In the genomic region with DNA sequence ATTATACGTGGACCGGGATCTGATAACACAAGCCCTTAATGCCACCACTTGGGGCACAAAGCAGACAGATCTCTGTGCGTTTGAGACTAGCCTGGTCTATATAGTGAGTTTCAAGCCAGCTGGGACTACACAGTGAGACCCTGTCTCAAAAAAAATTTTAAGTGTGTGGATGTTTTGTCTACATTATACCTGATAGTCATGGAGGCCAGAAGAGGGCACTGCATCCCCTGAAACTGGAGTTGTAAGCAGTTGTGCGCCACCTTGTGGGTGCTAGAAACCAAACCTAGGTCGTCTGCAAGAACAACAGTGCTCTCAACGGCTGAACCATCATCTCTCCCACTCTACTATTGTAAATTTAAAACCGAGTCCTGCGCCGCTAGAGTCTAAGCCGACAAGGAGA, we compare ENCODE assay signal across 8 mouse cellular contexts. TPM values are rescaled to one million over a fixed set of nuclear protein-coding genes. Genes with fewer than 3 reads are reported as not detected.
A peak's percentile ranks its signal among the peaks of the same experiment; 100 is the strongest.
DNase-seq lines count a peak whose midpoint lies in the region; ATAC-seq and TF ChIP-seq lines count a peak whose summit lies in the region.

No protein-coding gene starts in this region.

- peak; percentile 68 to 74 (median 71) for DNase-seq in liver, embryonic 14.5 days (ENCODE audit: low read depth in 3 of 3, low spot score in 3 of 3)
- peak; percentile 52 to 80 for DNase-seq in natural killer cell, adult 2 months (ENCODE audit: low spot score in 2 of 2)

- WGBS in bone marrow, adult 2 months, result 47% methylated on average over 10 of the region's 10 CpGs
- WGBS in embryonic facial prominence, embryonic 12.5 days, result 32% methylated on average over 10 of the region's 10 CpGs
- WGBS in heart, embryonic 11.5 days (ENCODE audit: insufficient replicate concordance), result 24% methylated on average over 10 of the region's 10 CpGs
- WGBS in kidney, embryonic 15.5 days, result 34% methylated on average over 10 of the region's 10 CpGs
- WGBS in liver, embryonic 14.5 days (ENCODE audit: insufficient replicate concordance), result 33% methylated on average over 10 of the region's 10 CpGs
- WGBS in stomach, embryonic 16.5 days, result 31% methylated on average over 10 of the region's 10 CpGs

- ATAC-seq in CD4-positive, CD25-positive, alpha-beta regulatory T cell, adult 4 months, result peak; percentile 50
- no peak for ATAC-seq in embryonic facial prominence, embryonic 12.5 days (ENCODE audit: insufficient number of reproducible peaks, insufficient read depth, low FRiP score, low TSS enrichment)
- ATAC-seq in heart, embryonic 11.5 days (replicated peaks; ENCODE audit: insufficient number of reproducible peaks, low FRiP score, low TSS enrichment), result no peak
- ATAC-seq in kidney, embryonic 15.5 days (replicated peaks; ENCODE audit: low FRiP score), result no peak
- ATAC-seq in liver, embryonic 14.5 days (ENCODE audit: insufficient read depth), result peak; percentile 52; the same call in 1 of the 2 replicates
- no peak for ATAC-seq in stomach, embryonic 16.5 days (ENCODE audit: insufficient read depth, low FRiP score)

- no peak for TF ChIP-seq POLR2A in bone marrow, adult 2 months (IDR thresholded peaks at IDR 0.05; ENCODE audit: borderline replicate concordance, control insufficient read depth, low read depth, low read length)

- no peaks in the 10 kb centered on the region for H3K36me3 ChIP-seq in embryonic facial prominence, embryonic 12.5 days
- no peaks in the 10 kb centered on the region for H3K36me3 ChIP-seq in heart, embryonic 11.5 days (ENCODE audit: control insufficient read depth, insufficient read depth, low read length)
- no peaks in the 10 kb centered on the region for H3K36me3 ChIP-seq in kidney, embryonic 15.5 days
- H3K36me3 ChIP-seq in liver, embryonic 14.5 days (replicated peaks; ENCODE audit: control insufficient read depth, insufficient read depth, low read depth), result no peaks in the 10 kb centered on the region
- no peaks in the 10 kb centered on the region for H3K36me3 ChIP-seq in stomach, embryonic 16.5 days (ENCODE audit: control insufficient read depth, insufficient read depth, low read length)

- no peak overlapping the region for H3K9ac ChIP-seq in embryonic facial prominence, embryonic 12.5 days
- no peak overlapping the region for H3K9ac ChIP-seq in heart, embryonic 11.5 days (ENCODE audit: low read depth, low read length)
- H3K9ac ChIP-seq in kidney, embryonic 15.5 days, result no peak overlapping the region
- 0 out of 2 replicates have a peak overlapping the region, but pooled peaks have one; percentile 12 for H3K9ac ChIP-seq in liver, embryonic 14.5 days (replicated peaks)
- 0 out of 2 replicates have a peak overlapping the region, but pooled peaks have one; percentile 23 for H3K9ac ChIP-seq in stomach, embryonic 16.5 days (ENCODE audit: low read length)

- H3K27me3 ChIP-seq in embryonic facial prominence, embryonic 12.5 days, result no peaks in the 10 kb centered on the region
- H3K27me3 ChIP-seq in heart, embryonic 11.5 days (ENCODE audit: control insufficient read depth, insufficient read depth, low read length), result no peaks in the 10 kb centered on the region
- H3K27me3 ChIP-seq in kidney, embryonic 15.5 days, result no peaks in the 10 kb centered on the region
- H3K27me3 ChIP-seq in liver, embryonic 14.5 days (ENCODE audit: control insufficient read depth, insufficient read depth, low read length), result no peaks in the 10 kb centered on the region
- H3K27me3 ChIP-seq in stomach, embryonic 16.5 days (ENCODE audit: control insufficient read depth, insufficient read depth, low read length), result no peaks in the 10 kb centered on the region

- peaks cover 2% of the 10 kb centered on the region for H3K4me1 ChIP-seq in bone marrow, adult 2 months (ENCODE audit: control insufficient read depth, insufficient read depth, low read length)
- H3K4me1 ChIP-seq in embryonic facial prominence, embryonic 12.5 days, result peaks cover 8% of the 10 kb centered on the region
- peaks cover 6% of the 10 kb centered on the region; the same call in 1 of the 2 replicates for H3K4me1 ChIP-seq in heart, embryonic 11.5 days (ENCODE audit: control insufficient read depth, insufficient read depth, low read length)
- H3K4me1 ChIP-seq in kidney, embryonic 15.5 days, result peaks cover 9% of the 10 kb centered on the region
- peaks cover 0 to 3% of the 10 kb centered on the region in 2 experiments; a peak in 2 of 4 replicates for H3K4me1 ChIP-seq in liver, embryonic 14.5 days (replicated peaks; ENCODE audit: control insufficient read depth in 2 of 2, insufficient read depth in 2 of 2, low read length in 1 of 2)
- peaks cover 6% of the 10 kb centered on the region; the same call in 1 of the 2 replicates for H3K4me1 ChIP-seq in stomach, embryonic 16.5 days (ENCODE audit: control insufficient read depth, insufficient read depth, low read length)

- no peaks in the 10 kb centered on the region for H3K9me3 ChIP-seq in embryonic facial prominence, embryonic 12.5 days
- no peaks in the 10 kb centered on the region; the same call in 1 of the 2 replicates for H3K9me3 ChIP-seq in heart, embryonic 11.5 days (replicated peaks; ENCODE audit: control insufficient read depth, low read length)
- H3K9me3 ChIP-seq in kidney, embryonic 15.5 days (replicated peaks), result peaks cover 5% of the 10 kb centered on the region
- no peaks in the 10 kb centered on the region for H3K9me3 ChIP-seq in liver, embryonic 14.5 days (ENCODE audit: control insufficient read depth, low read length)
- H3K9me3 ChIP-seq in stomach, embryonic 16.5 days (replicated peaks; ENCODE audit: control insufficient read depth, low read length), result 0 out of 2 replicates have a peak, but pooled peaks cover 6% of the 10 kb centered on the region

- no peak overlapping the region for H3K4me3 ChIP-seq in bone marrow, adult 2 months (replicated peaks; ENCODE audit: control insufficient read depth, low read depth, low read length)
- H3K4me3 ChIP-seq in embryonic facial prominence, embryonic 12.5 days, result peak overlapping the region; percentile 78
- H3K4me3 ChIP-seq in heart, embryonic 11.5 days (ENCODE audit: low read depth, low read length), result peak overlapping the region; percentile 77
- H3K4me3 ChIP-seq in kidney, embryonic 15.5 days (replicated peaks), result peak overlapping the region; percentile 89
- peak overlapping the region; percentile 35 to 78; a peak in 3 of 4 replicates for H3K4me3 ChIP-seq in liver, embryonic 14.5 days (ENCODE audit: insufficient read depth in 1 of 2, low read depth in 2 of 2, low read length in 2 of 2)
- H3K4me3 ChIP-seq in stomach, embryonic 16.5 days (replicated peaks; ENCODE audit: low read length), result peak overlapping the region; percentile 94

- H3K4me2 ChIP-seq in embryonic facial prominence, embryonic 12.5 days (replicated peaks), result peak overlapping the region; percentile 92
- peak overlapping the region; percentile 63 for H3K4me2 ChIP-seq in heart, embryonic 11.5 days
- peak overlapping the region; percentile 84 for H3K4me2 ChIP-seq in kidney, embryonic 15.5 days
- peak overlapping the region; percentile 91 for H3K4me2 ChIP-seq in liver, embryonic 14.5 days (ENCODE audit: low read depth)
- peak overlapping the region; percentile 80 for H3K4me2 ChIP-seq in stomach, embryonic 16.5 days (ENCODE audit: low read depth, low read length)

- TF ChIP-seq CTCF in bone marrow, adult 2 months (IDR thresholded peaks at IDR 0.05; ENCODE audit: control insufficient read depth, insufficient read depth, low read length), result peak; percentile 89
- TF ChIP-seq CTCF in liver, embryonic 14.5 days (IDR thresholded peaks at IDR 0.05; ENCODE audit: low read depth), result peak; percentile 95

- no peak overlapping the region for H3K27ac ChIP-seq in bone marrow, adult 2 months (ENCODE audit: control insufficient read depth, insufficient read depth, low read depth, low read length, poor library complexity)
- H3K27ac ChIP-seq in embryonic facial prominence, embryonic 12.5 days, result peak overlapping the region; percentile 36; the same call in 1 of the 2 replicates
- no peak overlapping the region for H3K27ac ChIP-seq in heart, embryonic 11.5 days (ENCODE audit: low read depth, low read length)
- H3K27ac ChIP-seq in kidney, embryonic 15.5 days, result no peak overlapping the region
- no peak overlapping the region for H3K27ac ChIP-seq in liver, embryonic 14.5 days
- no peak overlapping the region for H3K27ac ChIP-seq in stomach, embryonic 16.5 days (ENCODE audit: low read length)

- TF ChIP-seq EP300 in liver, embryonic 14.5 days (IDR thresholded peaks at IDR 0.05; ENCODE audit: low read depth), result 0 out of 2 replicates have a peak, but pooled peaks have one; percentile 20

RNA-seq across cellular contexts. Expression of a gene that starts 0.6 kb away (rescaled TPM):
- polyA plus RNA-seq in CD4-positive, CD25-positive, alpha-beta regulatory T cell, adult 4 months (2017; shearing (Covaris generic)), result 10 to 100 TPM in 1 of 2 experiments, 1 to 10 TPM in 1; 5.0 to 14.4 TPM
- polyA plus RNA-seq in bone marrow, adult 2 months (2011; ENCODE audit: insufficient read depth, insufficient read length, low replicate concordance, missing spikeins), result 21.4 and 33.7 TPM in 2 replicates
- 21.2 and 22.8 TPM in 2 replicates for polyA plus RNA-seq in embryonic facial prominence, embryonic 12.5 days (2016; fragmentation: Nextera tagmentation; extraction: Ambion mirVana)
- polyA plus RNA-seq in heart, embryonic 11.5 days (2014; fragmentation: Nextera tagmentation; extraction: Ambion mirVana), result 15.2 and 19.8 TPM in 2 replicates
- polyA plus RNA-seq in kidney, embryonic 15.5 days (2015; fragmentation: Nextera tagmentation; extraction: Ambion mirVana), result 28.3 and 30.6 TPM in 2 replicates
- polyA plus RNA-seq in liver, embryonic 14.5 days (2012; rRNA removed), result 4.9 and 5.7 TPM in 2 replicates
- polyA plus RNA-seq in liver, embryonic 14.5 days (2014; fragmentation: Nextera tagmentation; extraction: Ambion mirVana), result 3.7 and 4.0 TPM in 2 replicates
- polyA plus RNA-seq in stomach, embryonic 16.5 days (2015; fragmentation: Nextera tagmentation; extraction: Ambion mirVana), result 19.6 and 21.1 TPM in 2 replicates

RNA-seq across cellular contexts. Expression of a gene that starts 9.3 kb away (rescaled TPM):
- polyA plus RNA-seq in CD4-positive, CD25-positive, alpha-beta regulatory T cell, adult 4 months (2017; shearing (Covaris generic)), result 10 to 100 TPM; 11.3 to 15.6 TPM
- 4.9 and 5.3 TPM in 2 replicates for polyA plus RNA-seq in bone marrow, adult 2 months (2011; ENCODE audit: insufficient read depth, insufficient read length, low replicate concordance, missing spikeins)
- 33.1 and 35.2 TPM in 2 replicates for polyA plus RNA-seq in embryonic facial prominence, embryonic 12.5 days (2016; fragmentation: Nextera tagmentation; extraction: Ambion mirVana)
- polyA plus RNA-seq in heart, embryonic 11.5 days (2014; fragmentation: Nextera tagmentation; extraction: Ambion mirVana), result 17.5 and 19.5 TPM in 2 replicates
- 32.9 and 33.9 TPM in 2 replicates for polyA plus RNA-seq in kidney, embryonic 15.5 days (2015; fragmentation: Nextera tagmentation; extraction: Ambion mirVana)
- 3.1 and 3.4 TPM in 2 replicates for polyA plus RNA-seq in liver, embryonic 14.5 days (2012; rRNA removed)
- polyA plus RNA-seq in liver, embryonic 14.5 days (2014; fragmentation: Nextera tagmentation; extraction: Ambion mirVana), result 3.6 and 4.2 TPM in 2 replicates
- 23.2 and 24.1 TPM in 2 replicates for polyA plus RNA-seq in stomach, embryonic 16.5 days (2015; fragmentation: Nextera tagmentation; extraction: Ambion mirVana)

Comparison
In these comparisons a context has a peak if more than half of its experiments do, and no peak if none do; other contexts are left out.
1. ATAC-seq: peak in CD4-positive, CD25-positive, alpha-beta regulatory T cell, adult 4 months (single experiment) and liver, embryonic 14.5 days (single experiment); none in embryonic facial prominence, embryonic 12.5 days (single experiment), heart, embryonic 11.5 days (single experiment), kidney, embryonic 15.5 days (single experiment) and stomach, embryonic 16.5 days (single experiment).
2. H3K9ac ChIP-seq: peak in liver, embryonic 14.5 days (single experiment) and stomach, embryonic 16.5 days (single experiment); none in embryonic facial prominence, embryonic 12.5 days (single experiment), heart, embryonic 11.5 days (single experiment) and kidney, embryonic 15.5 days (single experiment).
3. Peak in every context shown above with its lines, with median percentiles within 50 percentile points of each other: H3K4me2 ChIP-seq.